Mouse (Mus musculus): ENCODE measurements around the gene Tm9sf4. TPM values are rescaled to one million over a fixed set of nuclear protein-coding genes. Genes with fewer than 3 reads are reported as not detected.

Gene Tm9sf4
- polyA plus RNA-seq, 1 experiment from 2014 or later = 67.9 TPM

- ATAC-seq (ENCODE audit: insufficient number of reproducible peaks, insufficient read depth, low FRiP score, low read depth) = no peak
- H3K9me3 ChIP-seq (ENCODE audit: control insufficient read depth, low read length) = no peaks in the 10 kb centered on the region
- no peak overlapping the region for H3K27ac ChIP-seq (replicated peaks in 1 of 2; ENCODE audit: control insufficient read depth in 1 of 2, insufficient read depth in 1 of 2, low read depth in 2 of 2, low read length in 2 of 2)
These were observed 15.8 kb upstream of the Tm9sf4 start for GRCm38 (mm10) chr2:153145346-153145745.

DNA sequence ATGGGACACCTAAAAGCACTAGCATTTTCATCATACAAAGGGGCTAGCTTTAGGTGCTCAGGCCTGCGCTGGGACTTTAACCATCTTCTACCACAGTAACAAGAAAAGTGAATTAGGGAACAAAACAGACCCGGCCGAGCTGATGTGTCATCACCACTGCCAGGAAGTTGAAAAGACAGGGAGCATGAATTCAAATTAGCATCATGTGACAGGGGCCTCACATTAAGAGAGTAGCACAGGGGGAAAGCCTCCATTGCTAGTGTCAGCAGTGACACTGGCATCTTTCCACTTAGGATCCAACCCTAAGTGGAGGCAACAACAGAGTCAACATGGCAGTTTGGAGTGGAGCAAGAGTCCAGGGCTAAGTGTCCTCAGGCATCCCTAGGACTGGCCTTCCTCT is 13.9 kb upstream of the Tm9sf4 start:
- Histone ChIP-seq H3K9ac (ENCODE audit: low read length) (no peak overlapping the region), H3K4me1 (ENCODE audit: control insufficient read depth in 2 of 2, insufficient read depth in 2 of 2, low read length in 2 of 2) (peaks cover 4% of the 10 kb centered on the region in 2 experiments; a peak in 2 of 4 replicates), H3K4me2 (ENCODE audit: low read length) (no peak overlapping the region), H3K4me3 (ENCODE audit: control insufficient read depth in 1 of 2, insufficient read depth in 1 of 2, low read depth in 1 of 2, low read length in 2 of 2) (no peak overlapping the region), H3K27me3 (ENCODE audit: control insufficient read depth, insufficient read depth, low read length) (no peaks in the 10 kb centered on the region), H3K36me3 (ENCODE audit: control insufficient read depth, insufficient read depth, low read length) (no peaks in the 10 kb centered on the region), H3K9me3 (ENCODE audit: control insufficient read depth, low read length) (no peaks in the 10 kb centered on the region), H3K27ac (replicated peaks in 1 of 2; ENCODE audit: control insufficient read depth in 1 of 2, insufficient read depth in 1 of 2, low read depth in 2 of 2, low read length in 2 of 2) (no peak overlapping the region)
- whole genome bisulfite sequencing = 67% methylated on average over 3 of the region's 3 CpGs
- ATAC-seq (ENCODE audit: insufficient number of reproducible peaks, insufficient read depth, low FRiP score, low read depth) = no peak

More at GRCm38 (mm10) chr2:153145346-153145745, 15.8 kb upstream of the Tm9sf4 start:
- WGBS = 77% methylated on average over 5 of the region's 5 CpGs
- Histone ChIP-seq H3K4me1 (ENCODE audit: control insufficient read depth in 2 of 2, insufficient read depth in 2 of 2, low read length in 2 of 2) (peaks cover 1 to 3% of the 10 kb centered on the region in 2 experiments; a peak in 3 of 4 replicates), H3K27me3 (ENCODE audit: control insufficient read depth, insufficient read depth, low read length) (no peaks in the 10 kb centered on the region), H3K4me2 (ENCODE audit: low read length) (no peak overlapping the region), H3K36me3 (ENCODE audit: control insufficient read depth, insufficient read depth, low read length) (no peaks in the 10 kb centered on the region), H3K4me3 (ENCODE audit: control insufficient read depth in 1 of 2, insufficient read depth in 1 of 2, low read depth in 1 of 2, low read length in 2 of 2) (no peak overlapping the region), H3K9ac (ENCODE audit: low read length) (no peak overlapping the region)

DNA sequence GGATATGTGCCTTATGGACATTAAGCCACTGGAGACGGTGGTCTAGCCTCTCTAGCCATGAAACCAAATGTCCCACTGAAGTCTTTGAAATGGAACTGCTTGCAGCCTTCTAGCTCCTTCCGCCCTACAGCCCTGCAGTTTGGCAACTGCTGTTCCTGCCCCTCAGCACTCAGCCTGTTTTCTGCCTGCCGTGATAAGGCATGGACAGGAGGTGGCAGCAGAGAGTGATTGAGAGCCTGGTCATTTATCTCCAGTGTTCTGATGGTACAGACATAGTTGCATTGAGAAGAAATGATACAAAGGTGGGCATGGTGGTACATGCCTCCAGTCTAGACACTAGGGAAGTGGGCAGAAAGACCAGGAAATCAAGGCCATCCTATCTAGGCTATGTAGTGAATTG is 13.4 kb upstream of the Tm9sf4 start:
- H3K4me2 ChIP-seq (ENCODE audit: low read length) = no peak overlapping the region
- peaks cover 4% of the 10 kb centered on the region in 2 experiments; a peak in 2 of 4 replicates for H3K4me1 ChIP-seq (ENCODE audit: control insufficient read depth in 2 of 2, insufficient read depth in 2 of 2, low read length in 2 of 2)
- no peak for ATAC-seq (ENCODE audit: insufficient number of reproducible peaks, insufficient read depth, low FRiP score, low read depth)
- no peaks in the 10 kb centered on the region for H3K9me3 ChIP-seq (ENCODE audit: control insufficient read depth, low read length)
- no peaks in the 10 kb centered on the region for H3K27me3 ChIP-seq (ENCODE audit: control insufficient read depth, insufficient read depth, low read length)
- no peak overlapping the region for H3K4me3 ChIP-seq (ENCODE audit: control insufficient read depth in 1 of 2, insufficient read depth in 1 of 2, low read depth in 1 of 2, low read length in 2 of 2)
- no peaks in the 10 kb centered on the region for H3K36me3 ChIP-seq (ENCODE audit: control insufficient read depth, insufficient read depth, low read length)
- WGBS = 17% methylated on average over 3 of the region's 3 CpGs
- no peak overlapping the region for H3K27ac ChIP-seq (replicated peaks in 1 of 2; ENCODE audit: control insufficient read depth in 1 of 2, insufficient read depth in 1 of 2, low read depth in 2 of 2, low read length in 2 of 2)
- H3K9ac ChIP-seq (ENCODE audit: low read length) = no peak overlapping the region

GRCm38 (mm10) chr2:153149742-153150141 is 11.4 kb upstream of the Tm9sf4 start:
- no peaks in the 10 kb centered on the region for H3K9me3 ChIP-seq (ENCODE audit: control insufficient read depth, low read length)

DNA sequence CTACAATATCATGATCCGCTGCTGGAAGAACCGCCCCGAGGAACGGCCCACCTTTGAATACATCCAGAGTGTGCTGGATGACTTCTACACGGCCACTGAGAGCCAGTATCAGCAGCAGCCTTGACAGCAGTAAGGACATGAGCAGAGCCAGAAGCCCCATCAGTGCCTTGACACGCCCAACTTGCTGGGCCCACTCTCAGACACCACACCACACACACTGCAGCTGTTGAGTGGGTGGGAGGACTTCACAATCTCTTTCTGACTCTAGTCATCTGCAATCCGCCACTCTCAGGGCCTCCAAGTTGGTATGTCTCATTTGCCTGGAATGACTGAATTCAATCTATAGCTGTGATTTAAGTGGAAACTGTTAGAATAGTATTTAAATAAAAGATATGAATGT is 10.1 kb upstream of the Tm9sf4 start:
- Histone ChIP-seq H3K27me3 (ENCODE audit: control insufficient read depth, insufficient read depth, low read length) (no peaks in the 10 kb centered on the region), H3K36me3 (ENCODE audit: control insufficient read depth, insufficient read depth, low read length) (no peaks in the 10 kb centered on the region), H3K4me2 (ENCODE audit: low read length) (no peak overlapping the region), H3K9me3 (ENCODE audit: control insufficient read depth, low read length) (no peaks in the 10 kb centered on the region), H3K27ac (replicated peaks in 1 of 2; ENCODE audit: control insufficient read depth in 1 of 2, insufficient read depth in 1 of 2, low read depth in 2 of 2, low read length in 2 of 2) (no peak overlapping the region), H3K4me1 (ENCODE audit: control insufficient read depth in 2 of 2, insufficient read depth in 2 of 2, low read length in 2 of 2) (peaks cover 4% of the 10 kb centered on the region in 2 experiments; a peak in 2 of 4 replicates), H3K4me3 (ENCODE audit: control insufficient read depth in 1 of 2, insufficient read depth in 1 of 2, low read depth in 1 of 2, low read length in 2 of 2) (no peak overlapping the region), H3K9ac (ENCODE audit: low read length) (no peak overlapping the region)
- no peak for ATAC-seq (ENCODE audit: insufficient number of reproducible peaks, insufficient read depth, low FRiP score, low read depth)
- WGBS = 25% methylated on average over 7 of the region's 7 CpGs

More at GRCm38 (mm10) chr2:153149742-153150141, 11.4 kb upstream of the Tm9sf4 start:
- Histone ChIP-seq H3K4me3 (ENCODE audit: control insufficient read depth in 1 of 2, insufficient read depth in 1 of 2, low read depth in 1 of 2, low read length in 2 of 2) (no peak overlapping the region), H3K4me2 (ENCODE audit: low read length) (no peak overlapping the region), H3K36me3 (ENCODE audit: control insufficient read depth, insufficient read depth, low read length) (no peaks in the 10 kb centered on the region), H3K4me1 (ENCODE audit: control insufficient read depth in 2 of 2, insufficient read depth in 2 of 2, low read length in 2 of 2) (peaks cover 4% of the 10 kb centered on the region in 2 experiments; a peak in 2 of 4 replicates), H3K27me3 (ENCODE audit: control insufficient read depth, insufficient read depth, low read length) (no peaks in the 10 kb centered on the region), H3K9ac (ENCODE audit: low read length) (no peak overlapping the region), H3K27ac (replicated peaks in 1 of 2; ENCODE audit: control insufficient read depth in 1 of 2, insufficient read depth in 1 of 2, low read depth in 2 of 2, low read length in 2 of 2) (no peak overlapping the region)
- ATAC-seq (ENCODE audit: insufficient number of reproducible peaks, insufficient read depth, low FRiP score, low read depth) = no peak
- 75% methylated on average over 3 of the region's 3 CpGs for WGBS

- no peak for ATAC-seq (ENCODE audit: insufficient number of reproducible peaks, insufficient read depth, low FRiP score, low read depth)
- Histone ChIP-seq H3K4me3 (ENCODE audit: control insufficient read depth in 1 of 2, insufficient read depth in 1 of 2, low read depth in 1 of 2, low read length in 2 of 2) (no peak overlapping the region), H3K36me3 (ENCODE audit: control insufficient read depth, insufficient read depth, low read length) (no peaks in the 10 kb centered on the region), H3K4me1 (ENCODE audit: control insufficient read depth in 2 of 2, insufficient read depth in 2 of 2, low read length in 2 of 2) (peaks cover 4% of the 10 kb centered on the region in 2 experiments; a peak in 2 of 4 replicates), H3K27me3 (ENCODE audit: control insufficient read depth, insufficient read depth, low read length) (no peaks in the 10 kb centered on the region), H3K9me3 (ENCODE audit: control insufficient read depth, low read length) (no peaks in the 10 kb centered on the region), H3K4me2 (ENCODE audit: low read length) (no peak overlapping the region), H3K27ac (replicated peaks in 1 of 2; ENCODE audit: control insufficient read depth in 1 of 2, insufficient read depth in 1 of 2, low read depth in 2 of 2, low read length in 2 of 2) (no peak overlapping the region), H3K9ac (ENCODE audit: low read length) (no peak overlapping the region)
- 63% methylated on average over 8 of the region's 8 CpGs for WGBS
These were observed 9.0 kb upstream of the Tm9sf4 start for GRCm38 (mm10) chr2:153151926-153152665.

- no peak overlapping the region for H3K9ac ChIP-seq (ENCODE audit: low read length)
- no peaks in the 10 kb centered on the region for H3K27me3 ChIP-seq (ENCODE audit: control insufficient read depth, insufficient read depth, low read length)
- H3K4me1 ChIP-seq (ENCODE audit: control insufficient read depth in 2 of 2, insufficient read depth in 2 of 2, low read length in 2 of 2) = peaks cover 4% of the 10 kb centered on the region in 2 experiments; a peak in 2 of 4 replicates
- no peaks in the 10 kb centered on the region for H3K36me3 ChIP-seq (ENCODE audit: control insufficient read depth, insufficient read depth, low read length)
- H3K4me3 ChIP-seq (ENCODE audit: control insufficient read depth in 1 of 2, insufficient read depth in 1 of 2, low read depth in 1 of 2, low read length in 2 of 2) = no peak overlapping the region
- ATAC-seq (ENCODE audit: insufficient number of reproducible peaks, insufficient read depth, low FRiP score, low read depth) = no peak
- H3K4me2 ChIP-seq (ENCODE audit: low read length) = no peak overlapping the region
- WGBS = 63% methylated on average over 4 of the region's 4 CpGs
- H3K27ac ChIP-seq (replicated peaks in 1 of 2; ENCODE audit: control insufficient read depth in 1 of 2, insufficient read depth in 1 of 2, low read depth in 2 of 2, low read length in 2 of 2) = no peak overlapping the region
- H3K9me3 ChIP-seq (ENCODE audit: control insufficient read depth, low read length) = no peaks in the 10 kb centered on the region
These were observed 8.1 kb upstream of the Tm9sf4 start for GRCm38 (mm10) chr2:153153033-153153450.

All from heart, embryonic 14.5 days (tissue).